Mouse (Mus musculus): ENCODE data around the gene Zranb2.
A peak's percentile ranks its signal among the peaks of the same experiment; 100 is the strongest.

Zranb2 gene

DNA sequence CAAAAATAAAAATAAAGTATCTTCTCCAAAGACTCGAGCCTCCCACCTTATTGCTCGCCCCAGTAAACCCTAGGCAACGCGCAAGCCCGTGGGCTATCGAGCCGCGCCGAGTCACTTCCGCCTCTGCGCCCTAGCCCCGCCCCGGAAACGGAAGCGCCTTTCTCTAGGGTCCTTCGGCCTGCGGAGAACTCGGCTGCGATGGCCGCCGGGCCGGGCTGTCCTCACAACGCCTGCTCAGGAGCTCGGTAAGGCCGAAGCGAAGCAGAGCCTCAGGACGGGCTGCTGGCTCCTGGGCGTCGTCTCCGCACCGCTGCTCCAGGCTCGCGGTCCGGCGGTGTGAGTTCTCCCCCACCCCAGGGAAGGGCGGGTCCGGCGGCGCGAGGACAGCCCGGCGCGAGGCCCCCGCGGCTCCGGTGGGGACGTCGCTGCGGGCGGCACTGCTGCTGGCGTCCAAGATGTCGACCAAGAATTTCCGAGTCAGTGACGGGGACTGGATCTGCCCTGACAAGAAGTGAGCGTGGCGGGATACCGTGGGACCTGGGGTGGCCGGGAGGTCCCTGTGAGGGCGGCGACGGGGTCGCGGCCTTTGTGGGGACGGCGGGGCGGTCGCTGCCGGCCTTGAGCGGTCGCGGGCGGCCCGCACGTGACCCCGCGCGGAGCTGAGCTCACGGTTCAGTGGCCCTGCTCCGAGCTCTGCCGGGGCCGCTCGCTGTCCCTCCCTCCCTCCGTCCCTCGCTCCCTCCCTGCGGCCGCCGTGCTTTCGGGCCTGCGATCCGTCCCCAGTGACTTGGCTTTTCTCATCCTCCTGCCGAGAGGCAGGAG, at the start of gene Zranb2:
Gene Zranb2 (plus strand): TSS at position 197 of the 822 bp plus-strand sequence.
- DNase-seq (ENCODE audit: low read depth, low spot score), result peak; percentile 83

DNA sequence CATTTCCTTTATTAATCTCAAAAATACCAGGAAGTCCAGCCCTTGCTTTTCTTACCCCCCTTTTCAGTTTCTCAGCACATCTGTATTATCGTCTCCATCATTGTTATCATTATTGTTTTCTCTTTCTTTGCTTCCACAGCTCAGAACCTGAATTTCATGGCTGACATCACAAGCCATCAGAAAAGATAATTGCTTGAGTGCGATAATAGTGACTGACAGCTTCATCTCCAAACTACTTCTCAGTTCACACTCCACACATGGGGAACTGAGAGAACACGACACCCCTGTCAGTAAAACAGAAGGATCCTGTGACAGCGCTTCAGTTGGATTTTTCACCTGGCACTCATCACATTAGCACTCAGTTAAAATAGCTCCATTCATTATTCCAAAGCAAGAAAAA, 41.9 kb upstream of the Zranb2 start:
- DNase-seq (ENCODE audit: low read depth, low spot score), result no peak

DNA sequence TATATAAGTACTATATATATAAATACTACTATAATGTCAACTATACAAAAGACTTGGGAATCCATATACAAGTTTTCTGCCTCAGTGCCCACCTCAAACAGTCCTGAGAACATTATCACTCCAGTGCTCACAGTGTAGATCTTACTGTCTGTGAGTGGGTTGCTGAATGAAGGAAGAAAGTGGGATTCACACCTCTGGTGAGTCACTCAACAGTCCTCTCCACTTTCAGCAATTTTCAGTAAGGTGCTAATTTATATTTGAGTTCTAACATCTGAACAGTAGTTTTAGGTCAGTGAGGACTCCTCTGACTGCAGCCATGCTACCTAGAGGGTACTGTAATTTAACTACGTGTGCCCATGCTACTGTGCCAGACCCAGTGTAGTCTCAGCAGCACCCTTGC, 31.7 kb upstream of the Zranb2 start:
- no peak for DNase-seq (ENCODE audit: low read depth, low spot score)

DNA sequence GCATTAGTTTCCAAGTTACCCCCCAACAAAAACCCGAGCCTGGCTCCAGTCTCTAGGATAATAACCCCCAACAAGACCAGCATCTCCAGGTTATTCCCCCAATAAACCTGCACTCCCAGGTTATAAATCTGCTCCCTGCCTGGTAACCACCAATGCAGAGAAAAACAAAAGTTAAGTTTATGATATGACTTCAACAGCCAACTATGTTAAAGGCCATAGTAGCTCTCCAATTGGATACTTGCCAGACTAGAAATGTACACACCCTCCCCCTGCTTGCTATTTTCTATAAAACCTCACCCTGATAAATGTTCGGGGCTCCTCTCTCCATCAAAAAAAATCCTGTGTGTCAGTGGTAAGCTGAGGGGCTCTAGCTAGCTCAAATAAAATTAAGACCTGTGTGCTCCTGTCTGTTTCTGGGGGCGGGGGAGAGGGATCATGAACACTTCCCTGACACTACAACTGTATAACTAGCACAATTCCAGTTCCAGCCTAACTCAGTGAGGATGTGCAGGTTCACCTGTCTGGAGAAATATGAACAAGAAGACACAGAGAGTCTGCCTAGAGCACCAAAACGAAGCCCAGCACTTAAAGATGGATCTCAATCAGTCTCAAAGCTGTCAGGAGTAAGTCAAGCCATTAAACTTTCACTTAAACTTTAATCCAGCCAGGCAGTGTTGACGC, 19.7 kb upstream of the Zranb2 start:
- no peak for DNase-seq (ENCODE audit: low read depth, low spot score)

DNA sequence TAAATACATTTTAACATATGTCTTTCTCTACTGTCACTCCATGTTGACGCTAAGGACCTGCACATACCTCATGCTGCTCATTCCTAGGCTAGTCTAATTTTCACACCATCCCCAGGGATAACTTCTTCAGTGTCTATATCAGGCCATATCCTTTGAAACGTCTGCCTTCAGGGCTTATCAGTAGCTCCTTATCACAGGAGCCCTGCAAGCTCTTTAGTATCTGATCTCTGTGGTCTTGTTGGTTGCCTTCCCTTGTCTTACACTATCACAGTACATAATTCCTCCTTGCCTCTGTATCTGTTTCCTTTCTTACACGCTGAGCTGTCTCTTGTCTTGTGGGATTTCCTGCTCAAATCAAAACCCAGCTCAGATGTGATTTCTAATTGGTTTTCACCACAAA, 17.5 kb upstream of the Zranb2 start:
- DNase-seq (ENCODE audit: low read depth, low spot score), result no peak

DNA sequence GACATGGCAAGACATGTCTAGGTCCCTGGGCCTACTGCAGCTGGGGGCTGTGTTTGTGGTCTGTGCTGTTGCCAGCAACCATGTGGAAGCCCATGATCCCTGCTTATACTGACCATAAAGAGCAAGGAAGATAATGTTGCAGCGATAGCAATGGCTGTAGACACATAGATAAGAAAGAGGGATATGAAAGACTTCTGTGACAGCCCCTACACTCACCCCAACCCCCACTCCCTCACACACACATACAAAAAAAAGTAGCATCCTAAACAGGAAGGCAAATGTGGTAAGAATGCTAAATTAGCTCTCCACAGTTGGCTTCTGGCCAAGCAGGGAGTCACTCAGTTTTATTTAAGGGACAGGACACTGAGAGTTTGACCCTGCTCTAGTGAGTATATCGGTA, 16.0 kb upstream of the Zranb2 start:
- DNase-seq (ENCODE audit: low read depth, low spot score), result no peak

DNA sequence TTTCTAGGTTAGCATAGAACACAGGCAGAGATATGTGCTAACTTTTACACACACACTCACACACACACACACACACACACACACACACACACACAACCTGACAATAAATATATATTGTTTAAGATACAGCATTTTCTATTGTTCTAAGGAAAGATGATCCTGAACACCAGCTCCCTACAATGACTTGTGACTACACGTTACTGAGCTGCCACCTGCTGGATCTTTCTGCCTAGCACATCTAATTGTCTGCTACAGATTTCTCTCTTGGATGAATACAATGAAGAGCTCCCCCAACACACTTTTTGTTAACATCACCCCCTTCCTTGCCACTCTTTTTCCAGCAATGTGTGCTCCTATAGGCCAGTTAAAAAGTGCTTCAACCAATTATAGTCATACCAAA, 13.5 kb upstream of the Zranb2 start:
- no peak for DNase-seq (ENCODE audit: low read depth, low spot score)

DNA sequence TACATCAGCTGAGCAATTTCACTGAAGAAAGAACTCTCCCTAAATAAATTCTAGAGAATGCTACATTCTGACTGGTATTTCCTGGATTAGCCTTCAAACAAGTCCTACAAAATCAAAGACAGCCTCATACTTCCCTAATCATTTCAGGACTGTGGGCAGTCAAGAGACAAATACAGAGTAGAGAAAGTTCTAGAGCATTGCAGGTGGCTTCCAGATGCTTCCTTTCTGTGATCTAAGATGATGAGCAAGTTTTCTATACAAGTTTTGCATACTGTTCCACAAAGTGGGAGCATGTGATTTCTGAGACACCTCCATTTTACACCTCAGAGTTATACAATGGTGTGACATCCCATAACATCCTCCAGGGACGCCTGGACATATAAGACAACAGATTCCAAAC, 10.1 kb upstream of the Zranb2 start:
- no peak for DNase-seq (ENCODE audit: low read depth, low spot score)

DNA sequence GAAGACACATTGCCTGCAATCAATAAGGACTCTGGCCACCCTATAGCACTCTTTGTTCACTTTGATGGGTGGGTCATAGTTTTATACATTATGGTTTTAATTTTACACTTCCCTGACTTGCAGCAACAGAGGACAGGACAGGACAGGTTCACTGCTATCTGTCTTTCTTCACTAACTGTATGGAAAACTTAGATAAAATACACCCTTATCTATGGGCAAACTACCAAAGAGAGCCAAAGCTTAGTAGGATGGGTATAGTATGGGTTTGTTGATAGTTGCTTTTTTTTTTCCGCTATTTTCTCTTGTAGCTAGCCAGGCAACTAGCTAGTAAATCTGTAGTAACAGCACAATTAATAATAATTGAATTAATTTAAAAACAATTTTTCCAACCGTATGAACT, 2.4 kb upstream of the Zranb2 start:
- no peak for DNase-seq (ENCODE audit: low read depth, low spot score)

DNA sequence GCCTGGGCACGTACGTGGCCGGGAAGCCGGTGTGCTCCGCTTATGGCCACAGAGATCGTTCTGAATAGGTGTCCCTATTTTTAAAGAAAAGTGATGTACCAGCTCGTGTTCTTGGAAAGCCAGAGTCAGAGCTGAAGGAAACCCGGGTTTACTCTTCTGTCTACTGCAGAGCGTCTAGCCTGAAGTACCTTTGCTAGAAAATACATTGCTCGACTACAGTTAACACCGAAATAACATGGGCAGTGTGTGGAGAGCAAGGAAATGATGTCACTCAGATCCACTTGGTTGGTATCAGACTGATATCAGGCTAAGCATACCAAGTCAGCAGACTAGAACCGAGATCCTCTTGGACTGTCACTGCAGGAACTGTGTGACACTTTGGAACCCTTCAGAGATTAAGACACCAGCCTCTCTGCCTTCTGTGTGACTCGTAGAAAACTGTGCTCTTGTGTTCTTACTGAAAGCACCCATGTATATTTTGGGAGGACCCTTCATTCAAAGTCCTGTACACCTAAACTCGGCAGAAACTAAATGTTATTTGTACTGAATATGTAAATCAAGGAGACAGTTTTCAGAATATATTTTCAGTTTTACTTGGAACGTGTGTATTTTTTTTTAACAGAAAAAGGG, 941 bp downstream of the Zranb2 start:
- DNase-seq (ENCODE audit: low read depth, low spot score), result peak; percentile 57

DNA sequence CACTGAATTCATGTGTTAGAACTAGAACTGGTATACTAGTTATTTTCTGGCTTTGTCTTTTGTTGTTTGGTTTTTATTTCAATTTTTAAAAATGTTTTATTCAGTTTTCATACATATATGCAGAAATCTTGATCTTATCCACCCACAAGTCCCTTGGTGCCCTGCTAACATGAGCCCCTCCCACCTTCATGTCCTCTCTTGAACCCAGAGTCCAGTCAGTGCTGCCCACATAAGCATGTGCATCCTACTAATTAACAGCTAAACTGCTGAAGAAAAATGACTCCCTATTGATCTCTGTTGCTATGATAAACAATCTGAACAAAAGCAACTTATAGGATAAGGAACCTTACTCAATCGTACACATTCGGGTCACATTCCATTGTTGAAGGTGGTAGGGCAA, 15.4 kb downstream of the Zranb2 start:
- DNase-seq (ENCODE audit: low read depth, low spot score), result no peak

DNA sequence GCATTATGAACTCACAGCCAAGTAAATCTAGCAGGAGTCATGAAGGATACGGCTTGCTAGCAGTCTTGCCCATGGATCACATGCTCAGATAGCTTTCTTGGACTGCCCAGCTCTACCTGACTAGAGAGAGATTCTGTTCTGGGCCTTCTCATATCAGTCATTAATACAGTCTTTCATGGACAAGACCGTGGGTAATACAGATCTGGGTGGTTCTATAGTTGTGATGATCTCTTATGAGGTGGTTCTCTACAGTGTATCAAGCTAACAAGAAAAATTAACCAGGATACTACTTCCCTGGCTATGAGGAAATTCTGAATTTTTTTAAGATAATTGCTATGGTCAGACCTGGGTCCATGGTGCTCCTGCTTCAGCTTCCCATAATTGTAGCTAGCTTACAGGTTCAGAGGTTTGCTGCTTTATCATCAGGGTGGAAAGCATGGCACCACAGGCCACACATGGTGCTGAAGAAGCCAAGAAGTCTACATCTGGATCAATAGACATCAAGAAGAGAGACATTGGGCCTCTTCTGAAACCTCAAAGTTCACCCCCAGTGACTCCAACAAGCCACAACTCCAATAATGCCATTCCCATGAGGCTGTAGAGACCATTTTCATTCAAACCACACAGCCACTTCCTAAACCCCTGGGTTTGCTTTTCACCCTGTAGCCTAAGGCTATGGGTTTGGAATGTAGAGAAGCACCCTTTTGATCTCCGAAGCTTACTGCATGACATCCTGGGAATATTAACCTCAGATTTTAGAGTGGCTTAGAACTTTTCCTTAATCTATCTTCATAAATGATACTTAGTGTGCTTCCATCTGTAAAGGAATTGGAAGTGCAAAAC, 16.0 kb downstream of the Zranb2 start:
- no peak for DNase-seq (ENCODE audit: low read depth, low spot score)

DNA sequence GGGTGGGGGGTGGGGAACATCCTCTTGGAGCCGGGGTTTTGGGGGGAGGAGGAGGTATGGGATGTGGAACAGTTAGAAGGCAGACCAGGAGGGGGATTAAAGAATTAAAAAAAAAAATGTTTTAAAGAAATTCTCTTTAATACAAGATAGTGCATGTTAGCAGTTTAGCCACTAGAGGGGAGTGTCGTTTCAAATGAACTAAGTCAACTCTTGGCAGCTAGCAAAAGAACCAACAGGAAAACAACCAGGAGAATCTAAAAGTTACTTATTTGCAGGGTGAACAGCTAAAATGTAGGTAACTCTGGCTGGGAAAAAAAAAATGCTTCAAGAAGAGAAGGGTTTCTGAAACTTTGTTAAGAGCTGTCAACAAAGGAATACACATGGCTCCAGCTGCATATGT, 31.2 kb downstream of the Zranb2 start:
- DNase-seq (ENCODE audit: low read depth, low spot score), result peak; percentile 4

DNA sequence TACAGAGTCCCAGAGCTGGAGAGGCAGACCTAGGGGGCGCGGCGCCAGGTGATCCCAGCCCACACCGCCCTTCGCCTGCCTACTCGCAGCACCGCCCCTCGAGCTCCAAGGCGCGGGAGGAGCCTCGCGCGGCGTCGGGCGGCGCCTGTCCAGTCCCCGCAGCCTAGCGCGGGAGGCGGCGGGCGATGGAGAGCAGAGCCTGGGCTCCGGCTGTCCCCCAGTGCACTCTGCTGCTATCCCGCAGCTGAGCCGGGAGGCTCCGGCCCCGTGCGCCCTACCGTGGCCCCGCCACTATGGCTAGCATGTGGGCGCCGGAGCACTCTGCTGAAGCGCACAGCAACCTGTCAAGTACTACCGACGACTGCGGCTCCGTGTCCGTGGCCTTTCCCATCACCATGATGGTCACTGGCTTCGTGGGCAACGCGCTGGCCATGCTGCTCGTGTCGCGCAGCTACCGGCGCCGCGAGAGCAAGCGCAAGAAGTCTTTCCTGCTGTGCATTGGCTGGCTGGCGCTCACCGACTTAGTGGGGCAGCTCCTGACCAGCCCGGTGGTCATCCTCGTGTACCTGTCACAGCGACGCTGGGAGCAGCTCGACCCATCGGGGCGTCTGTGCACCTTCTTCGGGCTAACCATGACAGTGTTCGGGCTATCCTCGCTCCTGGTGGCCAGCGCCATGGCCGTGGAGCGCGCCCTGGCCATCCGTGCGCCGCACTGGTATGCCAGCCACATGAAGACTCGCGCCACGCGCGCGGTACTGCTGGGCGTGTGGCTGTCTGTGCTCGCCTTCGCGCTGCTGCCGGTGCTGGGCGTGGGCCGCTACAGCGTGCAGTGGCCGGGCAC, 33.0 kb downstream of the Zranb2 start, which contains the start of gene Ptger3:
Gene Ptger3 (plus strand): TSS at position 168 of the 841 bp plus-strand sequence.
- no peak for DNase-seq (ENCODE audit: low read depth, low spot score)

DNA sequence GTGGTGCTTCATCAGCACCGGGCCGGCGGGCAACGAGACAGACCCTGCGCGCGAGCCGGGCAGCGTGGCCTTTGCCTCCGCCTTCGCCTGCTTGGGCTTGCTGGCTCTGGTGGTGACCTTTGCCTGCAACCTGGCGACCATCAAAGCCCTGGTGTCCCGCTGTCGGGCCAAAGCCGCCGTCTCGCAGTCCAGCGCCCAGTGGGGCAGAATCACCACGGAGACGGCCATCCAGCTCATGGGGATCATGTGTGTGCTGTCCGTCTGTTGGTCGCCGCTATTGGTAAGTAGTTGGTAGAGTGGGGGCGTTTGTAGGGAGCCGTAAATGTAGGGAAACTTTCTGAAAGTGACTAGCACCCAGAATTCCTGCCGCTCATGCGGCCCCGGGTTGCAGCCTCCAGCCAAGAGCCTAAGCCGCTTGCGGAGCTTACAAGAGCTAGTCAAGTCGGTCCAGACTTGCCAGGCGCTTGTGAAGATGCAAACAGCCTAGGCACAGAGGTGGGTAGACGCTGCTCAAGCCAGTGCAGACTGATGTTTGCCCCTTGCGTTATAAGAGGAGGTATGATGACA, 33.7 kb downstream of the Zranb2 start:
- no peak for DNase-seq (ENCODE audit: low read depth, low spot score)

DNA sequence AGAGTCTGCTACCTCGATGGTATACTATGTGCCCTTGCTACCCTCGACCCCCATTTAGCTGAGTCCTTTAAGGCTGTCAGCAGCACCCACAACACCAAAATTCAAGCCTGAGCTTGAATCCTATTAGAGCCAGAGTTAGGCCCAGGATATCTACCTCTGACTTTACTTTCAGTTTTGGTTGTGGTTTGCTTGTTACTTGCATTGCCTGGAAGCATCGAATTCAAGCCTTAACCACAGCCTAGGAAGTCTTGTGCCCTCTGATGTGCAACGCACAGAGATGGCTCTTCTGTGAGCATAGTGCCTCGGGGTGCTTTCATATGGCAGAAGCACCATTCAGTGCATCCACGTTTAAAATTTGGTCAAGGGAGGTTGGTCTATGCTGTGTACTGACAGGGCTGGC, 38.1 kb downstream of the Zranb2 start:
- DNase-seq (ENCODE audit: low read depth, low spot score), result no peak

DNA sequence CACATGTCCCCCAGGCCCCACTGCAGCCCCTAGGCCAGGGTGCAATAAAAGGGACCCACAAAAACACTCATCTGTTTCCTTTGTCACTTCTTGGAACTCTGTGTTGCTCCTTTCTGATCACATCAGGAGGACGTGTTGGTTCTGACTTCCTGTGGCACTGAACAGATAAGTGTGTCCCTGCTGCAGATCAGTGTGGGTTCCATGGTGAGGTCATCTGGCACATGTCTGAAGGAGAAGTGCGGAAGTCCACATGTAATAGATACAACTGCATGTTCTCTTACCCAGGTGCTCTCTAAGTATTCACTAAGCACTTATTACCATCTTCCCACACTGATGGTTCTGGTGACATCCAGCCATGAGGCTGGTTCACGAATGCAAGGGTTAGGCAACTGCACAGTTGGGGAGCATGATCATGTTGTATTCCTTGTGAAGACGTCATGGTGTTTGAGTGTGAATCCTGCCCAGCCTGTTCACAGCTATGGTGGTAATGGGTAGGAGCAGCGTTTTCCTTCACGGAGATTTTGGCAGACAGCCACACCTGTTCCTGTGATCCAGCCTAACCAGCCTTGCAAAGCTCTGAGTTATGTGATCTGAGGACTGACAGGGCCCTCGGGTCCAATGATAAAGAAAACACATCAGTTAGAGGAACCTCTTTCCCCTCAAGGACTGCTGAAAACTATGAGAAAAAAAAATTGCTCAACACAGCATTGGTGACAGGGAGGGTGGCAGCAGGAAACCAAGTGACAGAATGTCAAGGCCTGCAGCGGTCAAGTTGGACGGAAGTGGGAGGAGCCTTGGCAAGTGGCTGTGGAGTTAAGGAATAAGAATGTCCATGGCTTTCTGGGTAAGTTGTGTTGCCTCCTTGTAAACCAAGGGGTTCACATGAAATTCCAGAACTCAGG, 41.7 kb downstream of the Zranb2 start:
- DNase-seq (ENCODE audit: low read depth, low spot score), result no peak

DNA sequence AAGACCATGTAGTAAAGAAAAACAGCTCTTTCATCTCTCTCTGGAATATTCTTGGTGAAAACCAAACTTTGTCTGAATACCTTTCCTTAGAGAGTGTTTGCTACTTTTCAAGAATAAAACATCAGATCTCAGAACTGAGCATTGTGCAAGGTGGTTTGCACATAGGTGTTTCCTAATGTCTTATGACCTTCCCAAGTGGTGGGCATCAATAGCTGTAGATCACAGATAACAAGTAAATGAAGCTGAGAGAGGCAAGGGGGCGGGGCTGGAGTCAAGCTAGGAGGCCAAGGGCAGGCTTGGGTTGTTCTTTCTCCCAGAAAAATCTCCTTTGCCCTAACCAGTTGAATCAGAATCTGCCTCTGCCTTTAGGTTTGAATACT, 42.4 kb downstream of the Zranb2 start:
- DNase-seq (ENCODE audit: low read depth, low spot score), result no peak

DNA sequence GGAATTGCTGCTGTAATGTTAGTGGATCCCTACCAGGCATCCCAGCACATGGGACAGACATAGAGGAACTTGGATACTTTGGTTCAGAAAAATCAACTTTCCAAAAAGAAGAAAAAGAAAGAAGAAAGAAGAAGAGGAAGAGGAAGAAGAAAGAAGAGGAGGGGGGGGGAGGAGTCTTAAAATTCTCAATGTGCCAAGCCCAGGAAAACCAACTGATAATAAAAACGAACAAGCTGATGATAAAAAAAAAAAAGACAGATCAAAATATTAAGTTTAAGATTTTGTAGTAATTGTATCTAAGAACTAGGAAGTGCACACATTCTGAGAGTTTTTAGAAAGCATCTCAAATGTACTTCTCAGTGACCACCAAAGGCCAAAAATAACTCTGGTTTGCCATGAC, 42.9 kb downstream of the Zranb2 start:
- DNase-seq (ENCODE audit: low read depth, low spot score), result no peak
